Mouse (Mus musculus) limb, embryonic 13.5 days (tissue): ENCODE results near the gene Cfap20. TPM values are rescaled to one million over a fixed set of nuclear protein-coding genes. Genes with fewer than 3 reads are reported as not detected.

Experiments
- ATAC-seq: fragments of 200-750 bp; cut with Nextera tagmentation; 2 replicates; pipeline ENCODE4 v1.8.0; 2017; ENCODE audit warnings: low read depth, moderate number of reproducible peaks, moderate TSS enrichment; ENCODE audit not compliant: low FRiP score
- H3K27ac ChIP-seq: fragments of 300-500 bp; sonication (generic); 2 replicates; pipeline ENCODE4 v1.5.1; 2015; ENCODE audit warnings: inconsistent platforms, mild to moderate bottlenecking, moderate library complexity
- H3K27me3 ChIP-seq: fragments of 300-500 bp; sonication (generic); 2 replicates; pipeline ENCODE4 v1.6.1; 2015; ENCODE audit warnings: mild to moderate bottlenecking, inconsistent platforms
- H3K36me3 ChIP-seq: fragments of 300-500 bp; sonication (generic); 2 replicates; pipeline ENCODE4 v1.6.1; 2015; ENCODE audit warnings: inconsistent platforms, mild to moderate bottlenecking, moderate library complexity
- H3K4me1 ChIP-seq: fragments of 300-500 bp; sonication (generic); 2 replicates; pipeline ENCODE4 v1.6.1; 2015; ENCODE audit warnings: inconsistent platforms
- H3K4me2 ChIP-seq: fragments of 300-500 bp; sonication (generic); replicated peaks from 2 replicates; pipeline ENCODE4 v1.6.1; 2015; ENCODE audit warnings: inconsistent platforms, mild to moderate bottlenecking, moderate library complexity
- H3K4me3 ChIP-seq: fragments of 300-500 bp; sonication (generic); 2 replicates; pipeline ENCODE4 v1.5.1; 2015; ENCODE audit warnings: moderate library complexity, mild to moderate bottlenecking, inconsistent platforms
- H3K9ac ChIP-seq: fragments of 300-500 bp; sonication (generic); 2 replicates; pipeline ENCODE4 v1.6.1; 2015; ENCODE audit warnings: mild to moderate bottlenecking, inconsistent platforms
- H3K9me3 ChIP-seq: fragments of 300-500 bp; sonication (generic); 2 replicates; pipeline ENCODE4 v1.6.1; 2016; ENCODE audit warnings: inconsistent platforms
- WGBS: fragments of 180-500 bp; shearing (Covaris S2); methylation state at CpG from one replicate; pipeline ENCODE4 v1.1.7; 2015; 5-methylcytosine and 5-hydroxymethylcytosine counted together
- polyA plus RNA-seq: library from polyadenylated mRNA; unstranded; fragments of >200 nt; fragmentation: Nextera tagmentation; extraction: Ambion mirVana; gene quantifications from 2 replicates; pipeline ENCODE4 v1.2.1, GENCODE M21; 2015

Cfap20 gene
- polyA plus RNA-seq, 1 experiment from 2014 or later = 154 TPM

GRCm38 (mm10) chr8:95409518-95409917, 25.2 kb downstream of the Cfap20 start:
- Histone ChIP-seq H3K9ac (no peak overlapping the region), H3K4me3 (no peak overlapping the region), H3K4me1 (peaks cover 7% of the 10 kb centered on the region; the same call in 1 of the 2 replicates), H3K9me3 (0 out of 2 replicates have a peak, but pooled peaks cover 3% of the 10 kb centered on the region), H3K36me3 (no peaks in the 10 kb centered on the region), H3K27ac (no peak overlapping the region), H3K27me3 (no peaks in the 10 kb centered on the region), H3K4me2 (no peak overlapping the region)
- no peak for ATAC-seq
- WGBS = 81% methylated on average over 5 of the region's 5 CpGs

DNA sequence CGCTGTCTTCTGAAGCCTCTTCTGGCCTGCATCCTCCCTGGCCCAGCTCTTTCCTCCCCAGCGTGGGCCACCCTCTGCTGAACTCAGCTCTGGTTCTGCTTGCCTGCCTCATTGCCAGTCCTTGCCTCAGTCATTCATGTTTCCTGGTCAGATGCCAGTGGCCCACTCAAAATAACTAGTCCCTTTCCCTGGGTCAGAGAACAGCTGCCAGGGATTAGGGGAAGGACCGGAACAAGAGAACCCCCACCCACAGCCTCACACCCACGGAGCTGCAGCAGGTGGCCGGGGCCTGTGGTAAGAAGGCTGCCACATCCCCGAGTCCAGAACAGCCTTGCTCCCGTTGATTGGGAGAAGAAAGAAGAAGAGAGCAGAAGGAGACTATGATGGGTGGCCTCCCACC, 33.6 kb downstream of the Cfap20 start:
- ATAC-seq = no peak
- Histone ChIP-seq H3K4me3 (no peak overlapping the region), H3K27me3 (no peaks in the 10 kb centered on the region), H3K9me3 (no peaks in the 10 kb centered on the region; the same call in 1 of the 2 replicates), H3K9ac (no peak overlapping the region), H3K36me3 (no peaks in the 10 kb centered on the region), H3K4me2 (no peak overlapping the region), H3K4me1 (peaks cover 15% of the 10 kb centered on the region), H3K27ac (no peak overlapping the region)
- 67% methylated on average over 7 of the region's 7 CpGs for WGBS

GRCm38 (mm10) chr8:95399131-95399530, 35.5 kb downstream of the Cfap20 start:
- H3K4me2 ChIP-seq = no peak overlapping the region
- H3K27me3 ChIP-seq = no peaks in the 10 kb centered on the region
- no peak overlapping the region for H3K4me3 ChIP-seq
- H3K9ac ChIP-seq = no peak overlapping the region
- no peak for ATAC-seq
- no peaks in the 10 kb centered on the region; the same call in 1 of the 2 replicates for H3K9me3 ChIP-seq
- no peak overlapping the region; the same call in 1 of the 2 replicates for H3K27ac ChIP-seq
- no peaks in the 10 kb centered on the region for H3K36me3 ChIP-seq
- peaks cover 25% of the 10 kb centered on the region for H3K4me1 ChIP-seq
- WGBS = 67% methylated on average over 9 of the region's 9 CpGs

DNA sequence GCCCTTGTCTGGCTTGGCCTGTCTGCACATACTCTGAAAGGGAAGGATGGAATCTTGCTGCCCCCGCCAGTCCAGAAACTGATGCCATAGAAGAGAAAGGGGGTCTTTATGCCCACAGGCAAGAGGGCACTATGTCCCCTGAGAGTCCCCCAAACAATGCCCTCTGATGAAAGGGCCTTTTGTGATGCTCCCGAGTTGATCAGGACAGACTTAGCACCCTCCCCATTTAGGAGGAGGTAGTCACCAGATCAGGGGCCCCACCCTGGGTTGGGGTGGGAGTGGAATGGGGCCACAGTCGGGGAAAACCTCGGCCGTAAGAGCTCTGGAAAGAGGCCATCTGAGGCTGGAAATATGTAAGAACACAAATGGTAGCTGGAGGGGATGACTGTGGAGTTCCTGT, 37.5 kb downstream of the Cfap20 start:
- H3K4me1 ChIP-seq = peaks cover 25% of the 10 kb centered on the region
- H3K27ac ChIP-seq = peak overlapping the region; percentile 28; the same call in 1 of the 2 replicates
- no peak overlapping the region for H3K4me3 ChIP-seq
- no peaks in the 10 kb centered on the region; the same call in 1 of the 2 replicates for H3K9me3 ChIP-seq
- WGBS = 65% methylated on average over 5 of the region's 5 CpGs
- H3K9ac ChIP-seq = no peak overlapping the region
- no peaks in the 10 kb centered on the region for H3K36me3 ChIP-seq
- no peaks in the 10 kb centered on the region for H3K27me3 ChIP-seq
- no peak for ATAC-seq
- H3K4me2 ChIP-seq = no peak overlapping the region

DNA sequence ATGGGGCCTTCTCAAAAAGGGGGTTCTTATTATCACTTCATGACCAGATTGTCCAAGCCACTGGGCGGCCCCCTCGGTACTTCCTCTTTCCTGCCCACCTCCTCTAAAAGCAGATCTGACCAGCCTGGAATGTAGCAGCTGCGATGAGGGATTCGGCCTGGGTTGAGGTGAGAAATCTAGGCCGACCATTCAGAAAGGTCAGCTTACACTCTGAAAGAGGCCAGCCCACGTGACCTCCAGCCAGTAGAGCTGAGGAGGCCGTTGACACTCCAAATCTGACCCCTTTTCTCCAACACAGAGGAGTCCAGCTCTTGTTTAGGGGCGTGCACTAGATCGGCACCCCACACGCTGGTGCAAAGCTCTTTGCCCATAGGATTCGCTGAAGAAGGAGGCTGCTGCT, 37.9 kb downstream of the Cfap20 start:
- Histone ChIP-seq H3K9ac (no peak overlapping the region), H3K9me3 (no peaks in the 10 kb centered on the region; the same call in 1 of the 2 replicates), H3K4me1 (peaks cover 25% of the 10 kb centered on the region), H3K27me3 (no peaks in the 10 kb centered on the region), H3K27ac (peak overlapping the region; percentile 28; the same call in 1 of the 2 replicates), H3K36me3 (no peaks in the 10 kb centered on the region), H3K4me2 (no peak overlapping the region), H3K4me3 (no peak overlapping the region)
- WGBS = 48% methylated on average over 11 of the region's 11 CpGs
- ATAC-seq = peak; percentile 18; the same call in 1 of the 2 replicates

- no peak overlapping the region for H3K9ac ChIP-seq
- H3K36me3 ChIP-seq = no peaks in the 10 kb centered on the region
- no peaks in the 10 kb centered on the region; the same call in 1 of the 2 replicates for H3K9me3 ChIP-seq
- H3K27me3 ChIP-seq = no peaks in the 10 kb centered on the region
- peak overlapping the region; percentile 28; the same call in 1 of the 2 replicates for H3K27ac ChIP-seq
- 32% methylated on average over 8 of the region's 8 CpGs for WGBS
- peak; percentile 48; the same call in 1 of the 2 replicates for ATAC-seq
- H3K4me1 ChIP-seq = peaks cover 25% of the 10 kb centered on the region
- no peak overlapping the region for H3K4me3 ChIP-seq
- H3K4me2 ChIP-seq = no peak overlapping the region
These were observed 39.3 kb downstream of the Cfap20 start for GRCm38 (mm10) chr8:95395186-95395918.

DNA sequence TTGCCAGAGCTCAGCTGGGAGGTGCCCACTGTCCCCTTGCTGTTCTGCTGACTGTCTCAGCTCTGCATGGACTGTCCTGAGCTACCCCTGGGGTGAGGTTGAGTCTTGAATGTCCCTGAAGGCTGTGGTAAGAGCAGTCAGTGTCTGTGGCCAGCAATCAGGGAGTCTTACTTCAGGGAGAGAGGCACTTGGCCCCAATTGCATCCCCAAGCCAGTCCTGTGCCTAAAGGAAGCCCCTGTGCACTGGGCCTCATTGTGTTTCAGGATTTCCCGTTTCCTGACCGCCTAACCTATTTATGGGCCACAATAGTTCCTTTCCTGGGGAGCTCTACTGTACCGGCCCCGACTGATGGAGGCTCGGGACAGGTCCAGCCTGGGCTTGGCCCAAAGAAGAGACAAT, 42.1 kb downstream of the Cfap20 start:
- ATAC-seq = no peak
- no peak overlapping the region; the same call in 1 of the 2 replicates for H3K27ac ChIP-seq
- no peak overlapping the region for H3K9ac ChIP-seq
- no peak overlapping the region for H3K4me2 ChIP-seq
- no peak overlapping the region for H3K4me3 ChIP-seq
- no peaks in the 10 kb centered on the region for H3K36me3 ChIP-seq
- H3K9me3 ChIP-seq = no peaks in the 10 kb centered on the region
- H3K4me1 ChIP-seq = peaks cover 24% of the 10 kb centered on the region
- no peaks in the 10 kb centered on the region for H3K27me3 ChIP-seq
- WGBS = 70% methylated on average over 5 of the region's 5 CpGs

DNA sequence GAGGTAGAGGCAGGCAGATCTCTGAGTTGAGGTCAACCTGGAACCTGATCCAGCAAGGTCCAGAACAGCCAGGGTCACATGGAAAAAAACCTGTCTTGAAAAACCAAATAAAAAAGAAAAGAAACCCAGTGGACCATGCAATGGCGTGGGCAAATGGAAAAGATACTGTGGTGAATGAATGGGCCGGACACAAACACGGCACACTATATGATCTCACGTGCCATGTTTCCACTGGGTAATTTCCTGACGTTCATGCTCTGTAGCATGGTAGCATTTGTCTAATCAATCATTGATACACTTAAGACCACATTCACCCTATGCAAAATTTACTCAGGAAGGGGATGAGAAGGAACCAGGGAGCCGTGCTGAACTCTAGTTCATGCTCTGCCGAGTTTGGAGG, 43.6 kb downstream of the Cfap20 start:
- no peak for ATAC-seq
- Histone ChIP-seq H3K27ac (no peak overlapping the region), H3K27me3 (no peaks in the 10 kb centered on the region), H3K9ac (no peak overlapping the region), H3K4me3 (no peak overlapping the region), H3K4me2 (no peak overlapping the region), H3K9me3 (no peaks in the 10 kb centered on the region), H3K36me3 (no peaks in the 10 kb centered on the region), H3K4me1 (peaks cover 10% of the 10 kb centered on the region)
- WGBS = 82% methylated on average over 7 of the region's 7 CpGs

- Histone ChIP-seq H3K36me3 (no peaks in the 10 kb centered on the region), H3K4me2 (no peak overlapping the region), H3K9ac (no peak overlapping the region), H3K4me1 (peaks cover 3% of the 10 kb centered on the region), H3K27me3 (no peaks in the 10 kb centered on the region), H3K9me3 (peaks cover 3% of the 10 kb centered on the region; the same call in 1 of the 2 replicates), H3K4me3 (no peak overlapping the region), H3K27ac (no peak overlapping the region)
- 65% methylated on average over 4 of the region's 4 CpGs for WGBS
- ATAC-seq = no peak
These were observed 44.4 kb downstream of the Cfap20 start for GRCm38 (mm10) chr8:95390312-95390711.

- Histone ChIP-seq H3K4me2 (no peak overlapping the region), H3K27ac (no peak overlapping the region), H3K4me1 (no peaks in the 10 kb centered on the region), H3K9ac (no peak overlapping the region), H3K27me3 (no peaks in the 10 kb centered on the region), H3K4me3 (no peak overlapping the region), H3K36me3 (no peaks in the 10 kb centered on the region), H3K9me3 (peaks cover 6% of the 10 kb centered on the region; the same call in 1 of the 2 replicates)
- ATAC-seq = no peak
- 85% methylated on average over 7 of the region's 7 CpGs for WGBS
These were observed 46.7 kb downstream of the Cfap20 start for GRCm38 (mm10) chr8:95387936-95388335.

DNA sequence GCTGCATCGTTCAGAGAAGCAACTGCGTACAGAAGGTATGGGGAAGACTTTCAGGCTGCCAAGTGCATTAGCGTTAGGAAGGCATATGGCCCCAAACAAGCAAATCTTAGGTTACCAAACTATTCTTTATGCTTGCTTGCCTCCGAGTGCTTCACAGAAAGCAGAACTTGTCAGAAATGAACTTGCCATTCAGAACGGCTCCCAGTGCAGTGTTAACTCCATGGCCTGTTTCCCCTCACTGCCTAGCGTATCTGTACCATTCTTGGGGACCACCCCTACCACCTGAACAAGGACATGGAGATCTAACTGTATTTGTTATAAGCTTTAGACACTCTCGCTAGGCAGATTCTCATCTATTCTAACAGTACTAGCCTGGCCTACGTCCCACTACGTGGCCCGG, 47.4 kb downstream of the Cfap20 start:
- Histone ChIP-seq H3K4me1 (no peaks in the 10 kb centered on the region), H3K27me3 (no peaks in the 10 kb centered on the region), H3K9ac (no peak overlapping the region), H3K4me2 (no peak overlapping the region), H3K36me3 (no peaks in the 10 kb centered on the region), H3K9me3 (peaks cover 6% of the 10 kb centered on the region; the same call in 1 of the 2 replicates), H3K27ac (no peak overlapping the region), H3K4me3 (no peak overlapping the region)
- ATAC-seq = no peak
- 91% methylated on average over 10 of the region's 10 CpGs for WGBS

- Histone ChIP-seq H3K4me1 (no peaks in the 10 kb centered on the region), H3K9me3 (peaks cover 6% of the 10 kb centered on the region; the same call in 1 of the 2 replicates), H3K36me3 (no peaks in the 10 kb centered on the region), H3K27me3 (no peaks in the 10 kb centered on the region), H3K4me3 (no peak overlapping the region), H3K27ac (no peak overlapping the region), H3K4me2 (no peak overlapping the region), H3K9ac (no peak overlapping the region)
- ATAC-seq = no peak
- 73% methylated on average over 5 of the region's 5 CpGs for WGBS
These were observed 48.6 kb downstream of the Cfap20 start for GRCm38 (mm10) chr8:95386037-95386436.
